Mouse (Mus musculus): ENCODE measurements around the gene Rhobtb3.

GRCm38 (mm10) chr13:75931073-75931472 is 12.7 kb downstream of the Rhobtb3 start:
- no peak for TF ChIP-seq CTCF (IDR thresholded peaks at IDR 0.05; ENCODE audit: extremely low read depth, insufficient read depth, low read length)
- no peak for TF ChIP-seq POLR2A (IDR thresholded peaks at IDR 0.05; ENCODE audit: extremely low read depth, insufficient read depth, low read length)
